Mouse (Mus musculus): ENCODE results near the gene Thsd4.

GRCm38 (mm10) chr9:60563809-60564208, 42.0 kb upstream of the Thsd4 start:
- TF ChIP-seq USF1 (IDR thresholded peaks at IDR 0.05; ENCODE audit: low read depth) = no peak
- TF ChIP-seq CTCF (IDR thresholded peaks at IDR 0.05; ENCODE audit: control insufficient read depth, insufficient read depth, insufficient read length) = no peak
- no peak for TF ChIP-seq MYOD1 (IDR thresholded peaks at IDR 0.05; ENCODE audit: control insufficient read depth, insufficient read length, low read depth)
- no peak for TF ChIP-seq MAX (IDR thresholded peaks at IDR 0.05)
